Mouse (Mus musculus): ENCODE measurements around the gene Lin7b.

DNA sequence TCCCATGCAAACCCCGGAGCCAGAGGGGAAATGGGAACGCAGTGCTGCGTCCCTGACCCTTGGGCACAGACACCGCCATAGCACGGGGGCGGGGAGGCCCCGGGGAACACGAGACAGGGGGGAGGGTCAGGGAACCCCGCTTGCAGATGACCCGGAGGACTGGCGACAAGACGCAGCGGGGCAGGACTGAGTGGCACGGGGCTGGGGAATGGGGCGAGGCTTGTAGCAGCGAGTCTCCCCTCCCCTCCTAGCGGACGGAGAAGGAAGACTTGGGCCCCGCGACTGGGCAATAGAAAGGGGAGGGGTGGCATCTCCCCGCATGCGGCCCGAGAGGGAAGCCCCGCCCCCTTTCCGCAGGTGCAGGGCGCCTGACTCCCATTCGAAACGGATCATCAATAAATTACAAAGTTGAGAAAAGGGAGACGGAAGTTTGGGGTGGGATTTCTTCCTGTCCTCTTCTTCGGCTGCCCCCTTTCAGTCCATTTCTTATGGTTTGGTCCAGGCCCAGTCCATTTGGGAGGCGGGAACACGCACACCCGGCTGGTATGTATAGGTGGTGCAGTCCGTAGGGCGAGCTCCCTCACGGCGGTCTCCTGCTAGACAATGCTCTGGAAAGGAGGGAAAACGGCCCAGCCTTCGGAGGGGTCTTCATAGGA, 30.8 kb downstream of the Lin7b start:
- TF ChIP-seq CTCF (IDR thresholded peaks at IDR 0.05; ENCODE audit: insufficient read depth, low read depth, low read length) (no peak), POLR2A (IDR thresholded peaks at IDR 0.05; ENCODE audit: insufficient read depth, low read depth, low read length) (no peak)

Data from olfactory bulb, adult 2 months (tissue).